Mouse (Mus musculus) forebrain, embryonic 13.5 days (tissue): Measurements from ENCODE around the gene Sel1l2. TPM values are rescaled to one million over a fixed set of nuclear protein-coding genes. Genes with fewer than 3 reads are reported as not detected.
"Not testable (repeated sequence)": the region's sequence is repeated elsewhere in the genome, so short reads cannot be mapped to it uniquely, and the experiment has no call there.

Experiments used
- ATAC-seq: fragments of 200-750 bp; cut with Nextera tagmentation; 2 replicates; pipeline ENCODE4 v1.8.0; 2017
- H3K27ac ChIP-seq: fragments of 300-500 bp; sonication (generic); 2 replicates; pipeline ENCODE4 v1.5.1; 2015; ENCODE audit warnings: inconsistent platforms, mild to moderate bottlenecking, moderate library complexity
- H3K27me3 ChIP-seq: fragments of 300-500 bp; sonication (generic); 2 replicates; pipeline ENCODE4 v1.6.1; 2015; ENCODE audit warnings: mild to moderate bottlenecking, inconsistent platforms
- H3K36me3 ChIP-seq: fragments of 300-500 bp; sonication (generic); 2 replicates; pipeline ENCODE4 v1.6.1; 2015; ENCODE audit warnings: mild to moderate bottlenecking, inconsistent platforms; ENCODE audit not compliant: poor library complexity, severe bottlenecking
- H3K4me1 ChIP-seq: fragments of 300-500 bp; sonication (generic); 2 replicates; pipeline ENCODE4 v1.6.1; 2015; ENCODE audit warnings: inconsistent platforms
- H3K4me2 ChIP-seq: fragments of 300-500 bp; sonication (generic); 2 replicates; pipeline ENCODE4 v1.6.1; 2015; ENCODE audit warnings: inconsistent platforms, mild to moderate bottlenecking, moderate library complexity
- H3K4me3 ChIP-seq: fragments of 300-500 bp; sonication (generic); 2 replicates; pipeline ENCODE4 v1.5.1; 2015; ENCODE audit warnings: mild to moderate bottlenecking, inconsistent platforms
- H3K9ac ChIP-seq: fragments of 300-500 bp; sonication (generic); 2 replicates; pipeline ENCODE4 v1.6.1; 2015; ENCODE audit warnings: mild to moderate bottlenecking, inconsistent platforms
- H3K9me3 ChIP-seq: fragments of 300-500 bp; sonication (generic); replicated peaks from 2 replicates; pipeline ENCODE4 v1.6.1; 2016; ENCODE audit warnings: inconsistent platforms
- WGBS: fragments of 180-500 bp; shearing (Covaris S2); methylation state at CpG from one replicate; pipeline ENCODE4 v1.1.7; 2015; 5-methylcytosine and 5-hydroxymethylcytosine counted together
- polyA plus RNA-seq: library from polyadenylated mRNA; unstranded; fragments of >200 nt; fragmentation: Nextera tagmentation; extraction: Ambion mirVana; gene quantifications from 2 replicates; pipeline ENCODE4 v1.2.1, GENCODE M21; 2015

The Sel1l2 gene
- polyA plus RNA-seq, 1 experiment from 2014 or later = not detected

DNA sequence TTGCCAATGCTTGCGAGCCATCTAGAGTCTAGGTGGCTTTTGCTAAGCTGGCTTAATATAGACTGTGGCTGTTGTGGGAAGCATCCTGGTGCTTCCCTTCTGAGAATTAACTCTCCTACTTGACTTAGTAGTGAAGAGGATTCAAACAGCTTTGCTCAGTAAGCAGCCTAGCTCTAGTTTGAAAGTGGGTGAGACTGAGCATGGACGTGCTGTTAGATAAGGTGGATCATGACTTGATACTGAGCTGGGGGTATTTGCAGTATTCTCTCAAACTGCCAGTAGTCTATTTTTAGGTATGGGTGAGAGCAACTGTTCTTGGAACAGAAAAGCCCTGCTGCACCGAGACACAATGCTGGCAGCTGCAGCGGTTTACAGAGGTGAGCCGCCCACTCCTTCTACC is 186.9 kb downstream of the Sel1l2 start:
- H3K4me3 ChIP-seq = no peak overlapping the region
- 94% methylated on average over 5 of the region's 5 CpGs for WGBS
- H3K4me1 ChIP-seq = no peaks in the 10 kb centered on the region
- H3K9me3 ChIP-seq = no peaks in the 10 kb centered on the region
- no peak for ATAC-seq
- H3K27ac ChIP-seq = no peak overlapping the region
- H3K27me3 ChIP-seq = no peaks in the 10 kb centered on the region
- H3K36me3 ChIP-seq = peaks cover 34% of the 10 kb centered on the region
- H3K9ac ChIP-seq = no peak overlapping the region
- H3K4me2 ChIP-seq = no peak overlapping the region

DNA sequence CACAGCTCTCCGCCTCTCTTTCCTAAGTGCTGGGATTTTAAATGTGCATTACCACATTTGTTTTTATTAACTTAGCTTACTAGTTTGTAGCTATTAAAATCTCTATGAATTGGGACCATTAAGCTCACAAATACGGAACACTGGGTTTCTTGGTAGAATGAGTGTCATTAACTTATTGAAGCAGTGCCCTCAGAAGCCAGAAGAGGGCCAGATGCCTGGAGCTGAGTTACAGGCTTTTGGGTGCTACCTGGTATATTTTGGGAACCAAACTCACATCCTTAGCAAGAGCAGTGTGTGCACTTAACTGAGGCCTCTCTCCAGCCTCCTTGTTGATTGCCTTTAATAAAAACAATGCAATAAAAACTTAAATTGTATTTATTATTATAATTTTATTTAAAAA is 188.8 kb downstream of the Sel1l2 start:
- H3K4me2 ChIP-seq = no peak overlapping the region
- H3K27me3 ChIP-seq = no peaks in the 10 kb centered on the region
- no peak overlapping the region for H3K9ac ChIP-seq
- no peak for ATAC-seq
- no peak overlapping the region for H3K27ac ChIP-seq
- H3K9me3 ChIP-seq = no peaks in the 10 kb centered on the region
- peaks cover 38% of the 10 kb centered on the region for H3K36me3 ChIP-seq
- 80% methylated on average over 2 of the region's 2 CpGs for WGBS
- H3K4me1 ChIP-seq = no peaks in the 10 kb centered on the region
- no peak overlapping the region for H3K4me3 ChIP-seq

DNA sequence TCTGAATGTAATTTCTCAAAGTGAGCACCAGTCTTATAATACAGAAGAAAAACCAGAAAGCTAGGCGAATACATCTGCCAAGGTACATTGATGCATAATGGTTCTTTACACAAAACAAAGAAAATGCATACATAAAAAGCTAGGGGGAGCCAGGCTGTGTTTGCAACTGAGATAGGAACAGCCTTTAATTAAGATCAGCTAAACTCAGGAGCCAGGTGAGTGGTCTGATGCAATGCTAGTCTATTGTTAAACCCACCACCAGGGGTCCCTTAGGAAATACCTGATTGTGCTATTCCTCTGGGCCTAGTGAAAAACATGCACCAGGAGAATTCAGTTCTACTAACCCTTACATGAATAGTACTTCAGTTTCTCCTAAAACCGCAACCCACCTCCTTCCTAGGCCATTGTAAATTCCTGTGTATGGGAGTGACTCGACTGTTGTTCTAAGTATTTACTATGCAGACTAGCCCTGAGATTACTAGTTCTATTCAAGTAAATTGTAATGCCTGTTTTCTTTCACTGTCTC is 203.8 kb downstream of the Sel1l2 start:
- not testable (repeated sequence) for H3K27me3 ChIP-seq, H3K4me2 ChIP-seq, H3K4me1 ChIP-seq, ATAC-seq, H3K27ac ChIP-seq, H3K4me3 ChIP-seq, H3K9ac ChIP-seq, H3K9me3 ChIP-seq
- WGBS = 90% methylated on average over 3 of the region's 3 CpGs
- peaks cover 55% of the 10 kb centered on the region for H3K36me3 ChIP-seq

Other genes with a start within 250 kb of the Sel1l2 start
- gene Gm17374, start 237.7 kb downstream of the Sel1l2 start, polyA plus RNA-seq = not detected in 2 replicates
- 24.1 and 26.2 TPM in 2 replicates for gene Esf1, start 219.1 kb downstream of the Sel1l2 start, polyA plus RNA-seq
- gene Ndufaf5, start 219.1 kb downstream of the Sel1l2 start, polyA plus RNA-seq = 36.5 and 39.8 TPM in 2 replicates
- 60.2 and 73.5 TPM in 2 replicates for gene Macrod2, start 5.6 kb upstream of the Sel1l2 start, polyA plus RNA-seq